Mouse (Mus musculus): ENCODE measurements around the gene Pirb.
A peak's percentile ranks its signal among the peaks of the same experiment; 100 is the strongest.

Gene Pirb

DNA sequence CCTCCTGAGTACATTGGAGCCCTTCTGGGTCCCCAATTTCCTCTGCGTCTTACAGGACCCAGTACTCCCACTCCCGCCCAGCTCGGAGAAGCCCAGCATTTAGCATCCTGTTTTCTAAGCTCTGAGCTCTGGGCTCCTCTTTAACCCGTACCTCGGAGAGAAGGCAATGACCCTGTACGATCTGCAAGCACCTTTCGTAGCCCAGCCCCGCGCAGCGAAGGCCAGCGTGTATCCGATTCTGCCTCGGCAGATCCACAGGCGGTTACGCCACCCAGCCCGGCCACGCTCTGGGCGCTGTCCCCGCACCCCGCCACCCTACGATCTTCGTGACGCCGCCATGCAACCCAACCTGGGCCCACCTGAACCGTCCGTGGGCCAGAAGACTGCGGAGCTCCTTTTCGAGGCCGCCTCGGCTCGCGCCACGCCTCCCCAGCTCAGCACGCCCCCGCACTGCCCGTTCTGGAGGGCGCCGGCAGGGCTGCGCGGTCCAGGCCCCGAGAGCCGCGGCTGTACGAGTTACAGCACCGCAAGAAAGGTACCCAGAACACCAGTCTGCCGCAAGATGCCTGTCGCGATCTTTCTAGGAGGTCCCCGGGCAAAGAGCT lies 27.7 kb downstream of the Pirb start, which contains the start of gene Tsen34:
Gene Tsen34, plus strand, starts transcription at position 482 of the 605 bp plus-strand sequence.
- no peak for DNase-seq

DNA sequence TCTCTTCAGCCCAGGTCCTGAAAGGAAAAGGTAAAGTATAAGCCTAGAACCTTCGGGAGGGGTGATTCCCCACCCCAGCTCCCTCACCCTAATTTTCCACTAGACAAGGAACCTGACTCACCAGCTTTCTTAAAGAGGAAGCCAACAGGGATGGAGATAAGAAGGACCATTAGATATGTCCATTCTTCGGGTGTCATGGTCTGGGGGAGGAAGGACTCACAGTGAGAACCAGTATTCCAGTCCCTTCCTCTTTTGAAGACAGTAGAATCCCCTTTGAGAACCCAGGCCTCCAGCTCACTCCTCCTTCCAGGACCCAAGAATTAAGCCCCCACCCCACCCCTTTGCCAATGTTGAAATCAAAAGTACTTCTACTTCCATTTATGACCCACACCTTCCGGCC lies 28.3 kb downstream of the Pirb start:
- DNase-seq, result no peak

DNA sequence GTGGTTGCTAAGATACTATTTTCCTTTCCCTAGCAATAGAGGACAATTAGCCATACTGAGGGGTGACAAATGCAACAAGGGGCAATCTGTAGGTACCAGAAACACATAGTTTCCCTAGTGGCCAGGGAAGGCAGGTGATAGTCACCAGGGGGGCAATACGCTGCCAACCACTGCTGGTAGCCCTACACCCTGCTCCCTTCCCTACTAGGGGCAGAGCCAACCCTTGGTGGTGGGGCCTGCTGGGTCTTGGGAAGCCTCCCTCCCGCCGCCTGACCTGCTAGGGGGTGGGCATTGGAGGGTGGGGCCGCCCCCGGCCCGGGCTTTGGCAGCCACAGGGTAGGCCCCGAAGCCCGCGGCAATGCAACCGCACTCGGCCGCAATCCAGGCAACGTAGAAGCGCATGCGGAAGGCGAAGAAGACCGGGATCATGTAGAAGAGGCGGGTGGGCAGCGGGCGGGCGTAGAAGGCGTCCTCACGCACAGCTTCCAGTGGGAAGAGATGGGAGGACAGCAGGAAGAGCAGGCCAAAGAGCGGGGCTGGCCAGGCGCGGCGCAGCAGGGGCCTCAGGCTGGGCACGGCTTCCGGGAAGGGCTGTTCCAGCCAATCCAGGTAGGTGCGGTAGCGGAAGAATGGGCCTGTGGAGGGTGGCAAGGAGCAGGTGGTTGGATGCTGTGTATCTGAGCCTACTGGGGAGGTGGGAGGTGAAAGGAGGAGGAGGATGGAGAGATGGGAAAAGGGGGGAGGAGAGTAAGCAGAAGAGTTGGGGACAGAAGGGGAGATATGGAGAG lies 34.6 kb downstream of the Pirb start:
- no peak for DNase-seq

DNA sequence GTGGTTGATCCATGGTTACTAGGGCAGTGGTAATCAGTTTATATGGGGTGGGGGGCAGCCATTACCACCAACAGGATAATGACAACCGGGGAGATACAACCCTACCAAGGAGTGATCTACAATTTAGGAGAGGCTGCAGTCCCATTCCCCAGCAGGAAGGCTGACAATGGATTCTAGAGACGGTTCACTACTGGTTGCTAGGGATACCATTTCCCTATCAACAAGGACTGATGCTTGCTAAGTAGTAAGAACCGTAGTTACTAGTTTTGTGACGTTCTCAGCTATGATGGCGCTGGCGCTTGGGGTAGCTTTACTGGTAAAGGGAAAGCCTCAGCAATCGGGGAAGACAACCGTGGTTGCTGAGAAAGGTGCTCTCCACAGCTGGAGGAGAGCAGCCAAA lies 35.5 kb downstream of the Pirb start:
- DNase-seq, result no peak

DNA sequence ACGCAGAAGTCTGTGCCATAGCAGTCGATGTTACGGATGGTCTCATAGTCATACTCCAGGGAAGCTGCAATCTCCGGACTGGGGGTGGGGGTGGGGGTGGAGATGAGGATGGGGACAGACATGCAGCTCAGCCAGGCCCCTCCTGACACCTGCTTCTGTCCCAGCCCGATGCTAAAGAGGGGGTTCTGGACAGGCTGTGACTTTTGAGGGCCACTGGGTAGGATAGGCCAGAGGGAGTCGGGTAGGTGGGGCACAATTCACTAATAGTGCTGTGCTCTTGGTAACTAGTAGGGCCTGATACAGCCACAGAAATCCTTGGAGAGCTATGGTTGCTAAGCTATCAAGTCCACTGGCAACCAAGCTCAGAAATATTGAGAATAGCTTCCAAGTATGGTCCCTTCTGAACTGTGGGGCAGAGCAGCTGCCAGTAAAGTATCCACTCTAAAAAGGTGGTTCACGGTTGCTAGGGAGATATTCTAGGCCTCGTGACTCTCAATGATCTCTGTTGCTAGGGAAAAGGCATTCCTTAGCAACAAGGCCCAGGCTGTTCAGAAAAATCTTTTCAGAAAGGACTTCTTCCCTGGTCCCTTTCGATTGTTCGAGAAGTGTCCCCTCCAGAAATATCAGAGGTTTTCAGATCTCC lies 36.2 kb downstream of the Pirb start:
- no peak for DNase-seq

DNA sequence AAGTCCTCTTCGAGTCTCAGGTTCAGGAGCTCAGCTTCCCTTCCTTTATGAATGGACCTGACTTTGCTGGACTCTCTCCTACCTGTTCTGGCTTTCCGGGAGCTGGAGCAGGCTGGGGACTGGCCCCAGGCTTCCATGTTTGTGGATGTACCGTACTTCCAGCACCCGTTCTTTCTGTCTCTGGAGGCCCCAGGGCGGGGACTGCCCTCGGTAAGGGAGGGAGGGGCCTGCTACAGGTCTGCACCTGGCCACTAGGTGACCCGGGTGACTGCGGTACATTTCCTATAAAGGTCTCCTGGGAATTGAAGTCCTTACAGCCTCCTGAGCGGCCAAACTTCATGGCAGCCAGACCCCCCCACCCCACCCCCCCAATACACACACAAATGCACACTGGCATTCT lies 42.8 kb downstream of the Pirb start, which contains the start of gene Tmc4:
Gene Tmc4, minus strand, starts transcription at position 212 of the 400 bp plus-strand sequence.
- DNase-seq, result no peak

DNA sequence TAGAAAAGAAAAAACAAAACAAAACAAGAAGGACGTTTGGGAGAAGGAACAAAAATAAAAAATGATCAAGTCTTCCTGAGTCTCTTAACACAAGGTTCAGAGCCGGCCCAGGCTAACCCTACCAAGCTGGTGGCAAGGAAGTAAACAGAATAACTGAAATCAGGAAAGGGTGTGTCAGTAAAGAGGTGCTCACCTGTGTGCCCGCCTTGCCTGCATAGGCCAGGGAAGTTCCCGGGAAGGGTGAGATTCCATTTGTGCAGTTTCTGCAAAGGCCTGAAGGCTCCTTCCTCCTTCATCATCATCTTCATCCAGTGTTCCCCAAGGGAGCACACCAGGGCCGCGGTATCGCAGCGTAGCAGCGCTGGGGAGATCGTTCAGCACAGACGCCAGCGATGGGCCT lies 43.8 kb downstream of the Pirb start:
- no peak for DNase-seq

DNA sequence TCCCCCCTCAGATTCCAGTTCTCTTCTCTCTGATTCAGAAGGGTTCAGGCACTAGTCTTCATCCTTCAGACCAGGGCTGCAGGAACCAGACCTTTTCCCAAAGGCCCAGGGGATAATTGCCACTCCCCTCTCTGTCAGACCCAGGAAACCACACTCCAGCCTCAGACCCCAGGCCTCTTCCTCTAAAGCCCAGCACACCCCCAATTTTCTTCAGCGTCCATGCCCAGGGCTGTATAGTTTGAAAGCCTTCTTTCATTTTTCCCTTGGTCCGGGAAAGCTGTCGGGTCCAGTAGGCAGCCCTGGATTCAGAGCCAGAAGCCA lies 45.0 kb downstream of the Pirb start:
- no peak for DNase-seq

DNA sequence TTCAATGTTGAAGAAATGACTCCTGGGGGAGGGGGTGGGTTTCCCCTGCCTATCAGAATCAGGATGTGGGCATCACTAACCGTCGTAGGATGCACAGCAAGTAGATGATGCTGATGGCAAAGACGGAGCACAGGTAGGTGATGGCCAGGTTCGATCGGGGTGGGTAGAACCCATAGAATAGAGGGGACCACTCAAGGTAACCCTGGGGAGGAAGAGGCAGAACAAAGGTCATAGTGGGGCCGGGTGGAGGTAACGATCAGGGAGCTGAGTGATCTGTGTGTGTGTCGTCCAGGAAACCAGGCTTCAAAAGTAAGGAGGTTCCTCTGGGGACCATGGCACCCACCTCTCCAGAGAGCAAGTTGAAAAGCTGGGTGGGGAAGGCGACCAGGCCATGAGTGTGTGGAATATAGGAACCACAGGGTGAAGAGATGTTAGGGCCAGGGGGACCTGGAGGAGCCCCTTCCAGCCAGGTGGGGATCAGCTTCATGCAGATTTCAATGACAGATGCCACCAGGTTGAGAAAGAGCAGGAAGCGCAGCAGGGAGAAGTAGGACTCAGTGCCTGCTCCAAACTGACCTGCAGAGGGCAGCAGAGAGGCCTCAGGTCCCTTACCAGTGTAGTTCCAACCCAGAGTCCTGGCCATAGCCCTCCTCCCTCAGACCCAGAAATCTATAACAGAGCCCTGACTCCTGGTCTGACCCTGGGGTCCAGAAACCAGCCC lies 45.5 kb downstream of the Pirb start:
- DNase-seq, result peak; percentile 91

DNA sequence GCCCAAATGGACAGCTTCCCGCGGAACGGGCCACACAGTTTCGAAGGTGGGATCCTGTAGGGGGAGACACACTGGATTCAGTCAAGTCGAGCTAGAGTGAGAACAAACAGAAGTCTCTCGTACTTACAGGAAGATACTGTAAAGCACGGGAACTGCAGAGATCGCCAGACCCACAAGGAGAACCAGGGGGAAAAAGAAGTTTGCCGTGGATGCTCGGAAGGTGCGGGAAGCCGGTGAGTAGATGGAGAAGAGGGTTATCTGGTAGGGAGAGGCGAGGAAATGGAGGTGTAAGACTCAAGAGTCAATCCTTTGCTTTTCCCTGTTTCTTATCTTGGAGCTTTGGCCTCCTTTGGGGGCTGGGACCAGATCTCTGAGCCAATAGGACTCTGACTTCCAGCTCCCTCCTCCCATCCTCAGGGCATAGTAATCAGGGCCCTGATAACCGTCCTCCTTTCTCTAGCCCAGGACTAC lies 53.2 kb downstream of the Pirb start:
- no peak for DNase-seq

DNA sequence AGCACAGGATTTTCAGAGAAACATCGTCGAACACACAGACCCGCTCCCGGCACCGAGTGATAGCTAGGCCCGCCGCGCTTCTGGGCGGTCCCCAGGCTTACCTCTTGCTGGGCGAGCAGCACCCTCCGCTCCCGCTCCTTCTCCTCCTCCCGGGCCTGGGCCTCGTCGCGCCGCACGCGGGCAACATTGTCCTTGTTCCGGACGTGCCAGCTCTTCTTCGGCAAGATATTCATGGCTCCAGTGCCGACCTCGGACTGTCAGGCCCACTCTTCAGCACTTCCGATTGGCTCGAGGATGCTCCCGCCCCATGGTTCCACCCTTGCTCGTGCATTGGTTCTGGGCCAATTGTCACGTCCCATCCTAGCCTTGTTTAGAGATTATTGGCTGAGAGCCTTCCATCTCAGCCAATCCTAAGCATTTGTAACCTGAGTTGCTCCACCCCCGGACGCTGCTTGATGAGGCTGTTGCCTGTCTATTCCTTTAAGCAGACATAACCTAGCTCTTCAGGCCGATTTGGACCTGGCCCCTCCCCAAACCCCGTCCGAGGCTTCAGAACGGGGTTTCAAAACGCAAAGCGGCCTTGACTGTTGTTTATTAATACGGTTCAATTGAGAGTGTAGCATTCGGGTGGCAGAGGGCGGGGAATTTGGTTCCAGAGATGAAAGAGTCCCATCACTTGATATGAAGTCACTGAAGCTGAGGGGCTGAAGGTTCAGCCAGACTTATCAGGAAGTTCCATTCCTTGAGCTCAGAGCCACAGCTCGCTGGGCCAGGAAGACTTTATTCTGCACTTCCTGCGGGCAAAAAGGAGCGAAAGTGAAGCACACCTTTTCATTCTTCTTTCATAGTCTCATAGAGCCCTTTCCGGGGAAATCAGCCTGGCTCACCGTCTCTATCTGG lies 54.7 kb downstream of the Pirb start, which contains the start of gene Leng1:
Gene Leng1, minus strand, starts transcription at position 626 of the 900 bp plus-strand sequence.
- peak; percentile 95 for DNase-seq

DNA sequence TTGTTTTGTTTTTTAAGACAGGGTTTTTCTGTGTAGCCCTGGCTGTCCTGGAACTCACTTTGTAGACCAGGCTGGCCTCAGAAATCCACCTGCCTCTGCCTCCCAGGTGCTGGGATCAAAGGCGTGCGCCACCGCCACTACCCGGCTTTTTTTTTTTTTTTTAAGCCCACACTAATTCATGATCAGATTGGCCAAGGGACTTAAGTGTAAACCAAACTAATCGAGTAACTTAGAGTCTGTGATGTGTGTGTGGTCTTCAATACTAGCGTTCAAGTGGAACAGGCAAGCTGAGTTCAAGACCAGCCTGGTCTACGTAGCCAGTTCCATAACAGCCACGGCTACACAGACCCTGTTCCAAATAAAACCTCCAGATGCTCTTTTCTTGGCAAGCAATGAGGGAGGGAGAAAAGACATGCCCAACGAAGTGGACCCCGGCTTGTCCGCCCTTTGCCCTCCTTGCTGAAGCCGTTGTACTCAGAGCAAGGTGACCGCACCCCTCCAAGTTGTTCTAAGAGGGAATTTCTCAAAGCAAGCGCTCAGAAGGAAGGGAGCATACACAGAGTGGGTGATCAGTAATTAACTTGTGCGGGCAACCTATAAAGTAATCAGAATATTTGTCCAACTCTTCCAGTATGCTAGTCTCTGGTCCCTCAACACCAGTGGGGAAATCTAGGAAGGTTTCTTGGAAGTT lies 55.5 kb downstream of the Pirb start:
- DNase-seq, result no peak
